Mouse (Mus musculus): Measurements from ENCODE around the gene Gm49486. TPM values are rescaled to one million over a fixed set of nuclear protein-coding genes. Genes with fewer than 3 reads are reported as not detected.

Gm49486 gene
- not detected in 2 replicates for polyA plus RNA-seq (2015; fragmentation: Nextera tagmentation; extraction: Ambion mirVana)

- Histone ChIP-seq H3K9me3 (replicated peaks) (no peaks in the 10 kb centered on the region), H3K27ac (replicated peaks) (peak within 1 kb of the TSS; percentile 84), H3K4me2 (peak within 1 kb of the TSS; percentile 99), H3K9ac (peak within 1 kb of the TSS; percentile 72), H3K36me3 (replicated peaks) (0 out of 2 replicates have a peak, but pooled peaks cover 6% of the 10 kb centered on the region), H3K27me3 (no peaks in the 10 kb centered on the region; the same call in 1 of the 2 replicates), H3K4me1 (replicated peaks) (peaks cover 18% of the 10 kb centered on the region), H3K4me3 (replicated peaks) (peak within 1 kb of the TSS; percentile 84)
- ATAC-seq (ENCODE audit: insufficient read depth), result peak; percentile 64
- WGBS (ENCODE audit: insufficient replicate concordance), result under 1% methylated on average over 51 of the region's 51 CpGs
Observed at GRCm38 (mm10) chr15:79229058-79229821, at the start of gene Gm49486, which contains the start of gene Pick1. TSS of gene Gm49486 (plus strand) at chr15:79229391. TSS of gene Pick1 (plus strand) at chr15:79229173.

GRCm38 (mm10) chr15:79185213-79185612, 44.0 kb upstream of the Gm49486 start:
- Histone ChIP-seq H3K4me1 (replicated peaks) (peaks cover 3% of the 10 kb centered on the region; the same call in 1 of the 2 replicates), H3K27ac (replicated peaks) (peak overlapping the region; percentile 64), H3K4me2 (no peak overlapping the region), H3K9ac (no peak overlapping the region), H3K4me3 (replicated peaks) (no peak overlapping the region), H3K9me3 (replicated peaks) (no peaks in the 10 kb centered on the region), H3K27me3 (no peaks in the 10 kb centered on the region; the same call in 1 of the 2 replicates), H3K36me3 (replicated peaks) (no peaks in the 10 kb centered on the region)
- WGBS (ENCODE audit: insufficient replicate concordance), result 67% methylated on average over 10 of the region's 10 CpGs
- peak; percentile 57; the same call in 1 of the 2 replicates for ATAC-seq (ENCODE audit: insufficient read depth)

- Histone ChIP-seq H3K9ac (no peak overlapping the region), H3K4me1 (replicated peaks) (peaks cover 3% of the 10 kb centered on the region; the same call in 1 of the 2 replicates), H3K27me3 (no peaks in the 10 kb centered on the region; the same call in 1 of the 2 replicates), H3K4me3 (replicated peaks) (no peak overlapping the region), H3K36me3 (replicated peaks) (no peaks in the 10 kb centered on the region), H3K4me2 (no peak overlapping the region), H3K27ac (replicated peaks) (no peak overlapping the region), H3K9me3 (replicated peaks) (no peaks in the 10 kb centered on the region)
- ATAC-seq (ENCODE audit: insufficient read depth), result peak; percentile 58; the same call in 1 of the 2 replicates
- WGBS (ENCODE audit: insufficient replicate concordance), result 64% methylated on average over 8 of the region's 8 CpGs
Observed at GRCm38 (mm10) chr15:79187819-79188218, 41.4 kb upstream of the Gm49486 start.

GRCm38 (mm10) chr15:79191426-79191825, 37.8 kb upstream of the Gm49486 start:
- Histone ChIP-seq H3K36me3 (replicated peaks) (no peaks in the 10 kb centered on the region), H3K4me3 (replicated peaks) (no peak overlapping the region), H3K27me3 (no peaks in the 10 kb centered on the region), H3K4me2 (no peak overlapping the region), H3K9me3 (replicated peaks) (no peaks in the 10 kb centered on the region), H3K4me1 (replicated peaks) (peaks cover 7% of the 10 kb centered on the region), H3K9ac (no peak overlapping the region), H3K27ac (replicated peaks) (no peak overlapping the region)
- no peak for ATAC-seq (ENCODE audit: insufficient read depth)
- 80% methylated on average over 2 of the region's 2 CpGs for WGBS (ENCODE audit: insufficient replicate concordance)

- Histone ChIP-seq H3K4me3 (replicated peaks) (no peak overlapping the region), H3K9ac (no peak overlapping the region), H3K36me3 (replicated peaks) (no peaks in the 10 kb centered on the region), H3K4me1 (replicated peaks) (peaks cover 7% of the 10 kb centered on the region), H3K9me3 (replicated peaks) (no peaks in the 10 kb centered on the region), H3K27me3 (no peaks in the 10 kb centered on the region), H3K27ac (replicated peaks) (no peak overlapping the region), H3K4me2 (no peak overlapping the region)
- ATAC-seq (ENCODE audit: insufficient read depth), result no peak
- WGBS (ENCODE audit: insufficient replicate concordance), result 74% methylated on average over 6 of the region's 6 CpGs
Observed at GRCm38 (mm10) chr15:79192450-79192849, 36.7 kb upstream of the Gm49486 start.

- Histone ChIP-seq H3K27me3 (0 out of 2 replicates have a peak, but pooled peaks cover 1% of the 10 kb centered on the region), H3K4me2 (no peak overlapping the region), H3K9me3 (replicated peaks) (no peaks in the 10 kb centered on the region), H3K9ac (no peak overlapping the region), H3K27ac (replicated peaks) (no peak overlapping the region), H3K36me3 (replicated peaks) (no peaks in the 10 kb centered on the region), H3K4me1 (replicated peaks) (peaks cover 7% of the 10 kb centered on the region), H3K4me3 (replicated peaks) (no peak overlapping the region)
- no peak for ATAC-seq (ENCODE audit: insufficient read depth)
- 52% methylated on average over 27 of the region's 27 CpGs for WGBS (ENCODE audit: insufficient replicate concordance)
Observed at GRCm38 (mm10) chr15:79192885-79193845, 36.0 kb upstream of the Gm49486 start.

GRCm38 (mm10) chr15:79194048-79194447, 35.1 kb upstream of the Gm49486 start:
- 34% methylated on average over 9 of the region's 9 CpGs for WGBS (ENCODE audit: insufficient replicate concordance)
- H3K4me1 ChIP-seq (replicated peaks), result peaks cover 7% of the 10 kb centered on the region
- no peaks in the 10 kb centered on the region for H3K36me3 ChIP-seq (replicated peaks)
- H3K4me3 ChIP-seq (replicated peaks), result no peak overlapping the region
- H3K27me3 ChIP-seq, result 0 out of 2 replicates have a peak, but pooled peaks cover 4% of the 10 kb centered on the region
- H3K9me3 ChIP-seq (replicated peaks), result no peaks in the 10 kb centered on the region
- H3K27ac ChIP-seq (replicated peaks), result no peak overlapping the region
- no peak overlapping the region for H3K4me2 ChIP-seq
- no peak overlapping the region for H3K9ac ChIP-seq
- ATAC-seq (ENCODE audit: insufficient read depth), result no peak

GRCm38 (mm10) chr15:79194946-79195345, 34.2 kb upstream of the Gm49486 start:
- Histone ChIP-seq H3K36me3 (replicated peaks) (no peaks in the 10 kb centered on the region), H3K4me2 (no peak overlapping the region), H3K4me3 (replicated peaks) (no peak overlapping the region), H3K9ac (no peak overlapping the region), H3K9me3 (replicated peaks) (no peaks in the 10 kb centered on the region), H3K4me1 (replicated peaks) (peaks cover 7% of the 10 kb centered on the region), H3K27me3 (0 out of 2 replicates have a peak, but pooled peaks cover 4% of the 10 kb centered on the region), H3K27ac (replicated peaks) (no peak overlapping the region)
- 50% methylated on average over 2 of the region's 2 CpGs for WGBS (ENCODE audit: insufficient replicate concordance)
- peak; percentile 57 for ATAC-seq (ENCODE audit: insufficient read depth)

- Histone ChIP-seq H3K4me3 (replicated peaks) (no peak overlapping the region), H3K9ac (no peak overlapping the region), H3K27me3 (0 out of 2 replicates have a peak, but pooled peaks cover 4% of the 10 kb centered on the region), H3K9me3 (replicated peaks) (no peaks in the 10 kb centered on the region), H3K36me3 (replicated peaks) (no peaks in the 10 kb centered on the region), H3K4me2 (no peak overlapping the region), H3K27ac (replicated peaks) (no peak overlapping the region), H3K4me1 (replicated peaks) (peaks cover 7% of the 10 kb centered on the region)
- WGBS (ENCODE audit: insufficient replicate concordance), result 64% methylated on average over 8 of the region's 8 CpGs
- 0 out of 2 replicates have a peak, but pooled peaks have one; percentile 46 for ATAC-seq (ENCODE audit: insufficient read depth)
Observed at GRCm38 (mm10) chr15:79195492-79195891, 33.7 kb upstream of the Gm49486 start.

GRCm38 (mm10) chr15:79199390-79199976, 29.7 kb upstream of the Gm49486 start:
- WGBS (ENCODE audit: insufficient replicate concordance), result 74% methylated on average over 12 of the region's 12 CpGs
- no peak for ATAC-seq (ENCODE audit: insufficient read depth)
- H3K4me2 ChIP-seq, result no peak overlapping the region
- no peak overlapping the region for H3K9ac ChIP-seq
- H3K4me3 ChIP-seq (replicated peaks), result no peak overlapping the region
- H3K4me1 ChIP-seq (replicated peaks), result peaks cover 10% of the 10 kb centered on the region
- H3K27me3 ChIP-seq, result peaks cover 14% of the 10 kb centered on the region
- H3K27ac ChIP-seq (replicated peaks), result no peak overlapping the region
- no peaks in the 10 kb centered on the region for H3K9me3 ChIP-seq (replicated peaks)
- H3K36me3 ChIP-seq (replicated peaks), result no peaks in the 10 kb centered on the region

All from liver, embryonic 15.5 days (tissue).